Mouse (Mus musculus): ENCODE measurements around the gene Clcn7.

DNA sequence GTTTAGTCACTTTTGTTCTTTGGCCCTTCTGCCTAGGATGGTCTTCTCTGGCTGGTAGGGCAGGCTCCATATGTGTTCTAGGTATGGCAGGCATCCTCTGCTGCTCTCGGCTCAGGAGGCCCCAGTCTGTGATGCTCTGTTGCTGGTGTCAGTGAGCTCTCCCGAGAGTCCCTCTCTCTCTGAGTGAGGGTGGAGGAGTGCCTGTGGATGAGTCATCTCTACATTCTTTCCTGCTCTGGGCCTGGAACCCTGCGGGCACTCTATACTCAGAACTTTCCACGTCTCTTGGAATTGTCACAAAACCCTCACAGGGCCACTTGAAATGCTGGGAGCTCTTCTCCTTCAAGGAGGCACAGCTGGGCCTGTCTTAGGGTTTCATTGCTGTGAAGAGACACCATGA is 78.5 kb downstream of the Clcn7 start:
- no peak for TF ChIP-seq CTCF (IDR thresholded peaks at IDR 0.05; ENCODE audit: borderline replicate concordance, extremely low read depth, insufficient read depth, insufficient read length)
- no peak for TF ChIP-seq POLR2A (IDR thresholded peaks at IDR 0.05; ENCODE audit: borderline replicate concordance, extremely low read depth, insufficient read depth, insufficient read length, poor library complexity, severe bottlenecking)
